Mouse (Mus musculus): ENCODE results near the gene Adgrg4.

DNA sequence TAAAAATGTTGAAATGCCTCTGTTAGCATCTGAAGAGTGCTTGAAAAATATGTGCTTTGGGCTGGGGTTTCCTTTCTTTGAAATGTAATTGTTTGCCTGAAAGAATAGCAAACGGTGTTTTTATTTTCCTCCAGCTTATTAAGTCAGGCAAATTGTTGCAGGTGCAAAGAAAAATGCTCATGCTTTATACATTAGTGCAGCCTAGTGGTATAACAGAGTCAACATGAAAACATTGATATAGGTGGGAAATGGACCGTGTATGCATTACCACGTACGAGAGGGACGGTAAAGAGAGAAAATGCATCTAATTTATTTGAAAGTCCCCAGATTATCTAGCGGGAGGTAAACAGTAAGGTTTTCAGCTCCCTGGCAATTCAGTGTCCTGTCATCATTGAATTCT is 173.9 kb downstream of the Adgrg4 start:
- TF ChIP-seq GATA1 (IDR thresholded peaks at IDR 0.05; ENCODE audit: low read length) (no peak), TAL1 (IDR thresholded peaks at IDR 0.05; ENCODE audit: low read length) (no peak)

Measured in erythroblast, embryonic 14.5 days (primary cell).